ENCODE assay signal across 10 mouse cellular contexts in the genomic region with DNA sequence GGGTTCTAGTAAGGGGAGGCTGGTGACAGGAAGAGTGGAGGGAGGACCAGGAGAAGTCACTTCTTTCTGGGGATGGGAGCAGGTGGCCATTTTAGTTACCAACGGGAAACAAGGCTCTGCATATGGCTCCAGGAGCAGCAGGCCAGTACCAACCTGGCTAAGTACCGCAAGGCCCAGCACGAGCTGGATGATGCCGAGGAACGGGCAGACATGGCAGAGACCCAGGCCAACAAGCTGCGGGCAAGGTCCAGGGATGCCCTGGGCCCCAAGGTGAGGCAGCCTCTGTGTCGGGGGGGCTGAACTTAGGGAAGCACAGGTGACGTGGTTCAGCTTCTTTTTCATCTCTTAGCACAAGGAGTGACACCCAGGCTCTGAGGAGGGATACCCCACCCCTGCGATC. TPM values are rescaled to one million over a fixed set of nuclear protein-coding genes. Genes with fewer than 3 reads are reported as not detected.
"Had no signal": no experiment of that assay in that cellular context is flagged by ENCODE, and none has a peak within 500 bp of the region (broad histone marks: within the 10 kb centered on the region; RNA-seq: fewer than 3 reads in every experiment).

No protein-coding gene starts in this region.

- H3K9me3 ChIP-seq: limb, embryonic 10.5 days; liver, embryonic 15.5 days; midbrain, embryonic 12.5 days; neural tube, embryonic 15.5 days had no signal

- H3K4me2 ChIP-seq: liver, embryonic 11.5 days; liver, embryonic 15.5 days; midbrain, embryonic 12.5 days; neural tube, embryonic 15.5 days had no signal

- H3K27ac ChIP-seq: left cerebral cortex, adult 2 months; limb, embryonic 10.5 days; liver, embryonic 15.5 days; midbrain, embryonic 12.5 days; neural tube, embryonic 15.5 days; stomach, postnatal 0 days had no signal

- H3K9ac ChIP-seq: liver, embryonic 15.5 days; midbrain, embryonic 12.5 days; neural tube, embryonic 15.5 days had no signal

- DNase-seq: kidney, postnatal 14 days; thymus, postnatal 4 days had no signal

- H3K4me3 ChIP-seq: left cerebral cortex, adult 2 months; limb, embryonic 10.5 days; liver, embryonic 15.5 days; midbrain, embryonic 12.5 days; neural tube, embryonic 15.5 days had no signal

RNA-seq across cellular contexts. Expression of a gene that starts 22.7 kb away (rescaled TPM):
- total RNA-seq: megakaryocyte, adult 5-6 weeks had no signal
